Mouse (Mus musculus) CH12.LX (cell line): ENCODE data around the gene Lrrn2. TPM values are rescaled to one million over a fixed set of nuclear protein-coding genes. Genes with fewer than 3 reads are reported as not detected.

Source experiments
- DNase-seq: peaks from one replicate; pipeline ENCODE4 v3.0.0-alpha.2; 2013; ENCODE audit errors: extremely low read depth
- H3K27ac ChIP-seq: 2 replicates; pipeline ENCODE4 v1.5.1; 2012; ENCODE audit warnings: low read depth, mild to moderate bottlenecking, control low read depth, moderate library complexity; ENCODE audit not compliant: insufficient read depth
- H3K27me3 ChIP-seq: replicated peaks from 2 replicates; pipeline ENCODE3; 2012; ENCODE audit warnings: inconsistent platforms
- H3K36me3 ChIP-seq, 2 experiments: replicated peaks in 1 of 2; 2 replicates each; pipeline versions ENCODE3 to v1.6.1; 2012; ENCODE audit warnings: inconsistent platforms in 1 of 2, low read length in 1 of 2, mild to moderate bottlenecking in 1 of 2, mixed read lengths in 1 of 2, moderate library complexity in 1 of 2; ENCODE audit not compliant: control insufficient read depth in 1 of 2, insufficient read depth in 1 of 2
- H3K4me1 ChIP-seq, 2 experiments: 2 replicates each; pipeline ENCODE4 v1.6.1; 2012; ENCODE audit warnings: inconsistent platforms in 1 of 2, moderate library complexity in 1 of 2; ENCODE audit not compliant: insufficient read depth in 2 of 2, control insufficient read depth in 1 of 2
- H3K4me2 ChIP-seq: 2 replicates; pipeline ENCODE4 v1.6.1; 2012; ENCODE audit warnings: low read depth, mild to moderate bottlenecking, control low read depth; ENCODE audit not compliant: poor library complexity, insufficient read depth, severe bottlenecking
- H3K4me3 ChIP-seq, 3 experiments: fragments of 150-350 bp in 1 of 3; sonication (generic) in 1 of 3; replicated peaks in 1 of 3; 2 replicates each; pipeline versions ENCODE3 to v1.5.1; 2011 to 2012; ENCODE audit warnings: low read depth in 2 of 3, low read length in 2 of 3, mild to moderate bottlenecking in 2 of 3, moderate library complexity in 2 of 3, control low read depth in 1 of 3, improper control_type of control experiment in 1 of 3, inconsistent platforms in 1 of 3, mixed read lengths in 1 of 3; ENCODE audit not compliant: poor library complexity in 1 of 3
- H3K79me2 ChIP-seq: replicated peaks from 2 replicates; pipeline ENCODE4 v1.6.1; 2012; ENCODE audit warnings: mild to moderate bottlenecking, moderate library complexity; ENCODE audit not compliant: control insufficient read depth, poor library complexity, insufficient read depth, severe bottlenecking; ENCODE audit errors: extremely low read depth
- H3K9ac ChIP-seq: 2 replicates; pipeline ENCODE4 v1.6.1; 2012; ENCODE audit warnings: low read depth, mild to moderate bottlenecking, control low read depth, moderate library complexity; ENCODE audit not compliant: insufficient read depth
- H3K9me3 ChIP-seq: replicated peaks from 2 replicates; pipeline ENCODE3; 2012; ENCODE audit warnings: low read length, inconsistent platforms, mixed read lengths
- BHLHE40 ChIP-seq: IDR thresholded peaks from 2 replicates; pipeline ENCODE4 v1.6.1; 2011; ENCODE audit warnings: mild to moderate bottlenecking, low read depth, low read length, improper control_type of control experiment
- CHD1 ChIP-seq: IDR thresholded peaks from 2 replicates; pipeline ENCODE4 v1.6.1; 2012; ENCODE audit warnings: low read depth, low read length, improper control_type of control experiment, inconsistent platforms
- CHD2 ChIP-seq: IDR thresholded peaks from 2 replicates; pipeline ENCODE4 v1.6.1; 2011; ENCODE audit warnings: low read length, improper control_type of control experiment
- CTCF ChIP-seq, 2 experiments: IDR thresholded peaks in 1 of 2; conservative IDR thresholded peaks in 1 of 2; 2 replicates each; pipeline ENCODE4 v1.5.1; 2011 to 2012; ENCODE audit warnings: low read depth in 2 of 2, low read length in 2 of 2, improper control_type of control experiment in 1 of 2, inconsistent platforms in 1 of 2, mild to moderate bottlenecking in 1 of 2, moderate library complexity in 1 of 2
- ELF1 ChIP-seq: IDR thresholded peaks from 2 replicates; pipeline ENCODE4 v1.6.1; 2014; ENCODE audit warnings: low read depth, mild to moderate bottlenecking, inconsistent platforms, low read length, improper control_type of control experiment
- EP300 ChIP-seq: IDR thresholded peaks from 2 replicates; pipeline ENCODE4 v1.6.1; 2011; ENCODE audit warnings: low read length, improper control_type of control experiment
- HCFC1 ChIP-seq: IDR thresholded peaks from 2 replicates; pipeline ENCODE4 v1.6.1; 2012; ENCODE audit warnings: low read depth, mild to moderate bottlenecking, inconsistent platforms, low read length, improper control_type of control experiment
- JUND ChIP-seq: conservative IDR thresholded peaks from 2 replicates; pipeline ENCODE4 v1.6.1; 2011; ENCODE audit warnings: low read depth, low read length, improper control_type of control experiment
- KAT2A ChIP-seq: IDR thresholded peaks from 2 replicates; pipeline ENCODE4 v1.6.1; 2012; ENCODE audit warnings: low read length, improper control_type of control experiment, inconsistent platforms; ENCODE audit not compliant: insufficient replicate concordance
- MEF2A ChIP-seq: IDR thresholded peaks from 2 replicates; pipeline ENCODE4 v1.6.1; 2014; ENCODE audit warnings: low read depth, mild to moderate bottlenecking, inconsistent platforms, low read length, improper control_type of control experiment, borderline replicate concordance
- MXI1 ChIP-seq: IDR thresholded peaks from 2 replicates; pipeline ENCODE4 v1.6.1; 2011; ENCODE audit warnings: mild to moderate bottlenecking, low read depth, low read length, improper control_type of control experiment
- MYC ChIP-seq: IDR thresholded peaks from 2 replicates; pipeline ENCODE4 v1.6.1; 2011; ENCODE audit warnings: low read depth, mild to moderate bottlenecking, improper control_type of control experiment, low read length
- NRF1 ChIP-seq: IDR thresholded peaks from 2 replicates; pipeline ENCODE4 v1.6.1; 2014; ENCODE audit warnings: low read depth, mild to moderate bottlenecking, inconsistent platforms, low read length, improper control_type of control experiment, moderate library complexity
- PAX5 ChIP-seq: IDR thresholded peaks from 2 replicates; pipeline ENCODE4 v1.6.1; 2012; ENCODE audit warnings: low read length, inconsistent platforms, mixed read lengths
- POLR2A ChIP-seq: IDR thresholded peaks from 2 replicates; pipeline ENCODE4 v1.6.1; 2011; ENCODE audit warnings: low read depth, mild to moderate bottlenecking, improper control_type of control experiment, low read length
- POLR2AphosphoS2 ChIP-seq: IDR thresholded peaks from 2 replicates; pipeline ENCODE4 v1.6.1; 2011; ENCODE audit warnings: low read depth, low read length, improper control_type of control experiment
- SIN3A ChIP-seq: IDR thresholded peaks from 2 replicates; pipeline ENCODE4 v1.6.1; 2012; ENCODE audit warnings: low read length, improper control_type of control experiment, inconsistent platforms
- TBP ChIP-seq: conservative IDR thresholded peaks from 2 replicates; pipeline ENCODE4 v1.6.1; 2011; ENCODE audit warnings: low read depth, low read length, improper control_type of control experiment
- USF1 ChIP-seq: IDR thresholded peaks from 2 replicates; pipeline ENCODE4 v1.6.1; 2014; ENCODE audit warnings: low read depth, mild to moderate bottlenecking, inconsistent platforms, low read length, improper control_type of control experiment
- ZKSCAN1 ChIP-seq: IDR thresholded peaks from 2 replicates; pipeline ENCODE4 v1.6.1; 2012; ENCODE audit warnings: low read depth, inconsistent platforms, low read length, improper control_type of control experiment, borderline replicate concordance
- ZMIZ1 ChIP-seq: IDR thresholded peaks from 2 replicates; pipeline ENCODE4 v1.6.1; 2012; ENCODE audit warnings: low read depth, mild to moderate bottlenecking, inconsistent platforms, low read length, improper control_type of control experiment
- ZNF384 ChIP-seq: IDR thresholded peaks from 2 replicates; pipeline ENCODE4 v1.6.1; 2012; ENCODE audit warnings: low read depth, low read length, improper control_type of control experiment, inconsistent platforms
- dilution Hi-C: fragments of 300-500 bp; cut with MboI; formaldehyde crosslinking; loops from 2 replicates; pipeline ENCODE4 v1.14.3; 2020; ENCODE audit warnings: low sequenced_read_pairs; ENCODE audit not compliant: extremely low pct_unique_long_range_greater_than_20kb, extremely low pct_ligation_motif_present
- in situ Hi-C: fragments of 300-500 bp; cut with MboI; formaldehyde crosslinking; loops from 3 replicates; pipeline ENCODE4 v1.14.3; 2019; ENCODE audit warnings: low sequenced_read_pairs, low pct_ligation_motif_present, low pct_unique_long_range_greater_than_20kb, mixed read lengths
- polyA plus RNA-seq: library from polyadenylated mRNA; unstranded; fragments of >175 nt; gene quantifications from 2 replicates; pipeline ENCODE4 v1.2.1, GENCODE M21; 2012; ENCODE audit warnings: low read depth; ENCODE audit not compliant: insufficient read length
- total RNA-seq, 2 experiments: library from RNA; depleted of rRNA; stranded (reverse); fragments of 300-350 nt in 1 of 2; fragments of >200 nt in 1 of 2; gene quantifications; 2 replicates each; pipeline ENCODE4 v1.2.3; 2012 to 2014

The Lrrn2 gene
- total and polyA plus RNA-seq, 3 experiments = not detected

DNA sequence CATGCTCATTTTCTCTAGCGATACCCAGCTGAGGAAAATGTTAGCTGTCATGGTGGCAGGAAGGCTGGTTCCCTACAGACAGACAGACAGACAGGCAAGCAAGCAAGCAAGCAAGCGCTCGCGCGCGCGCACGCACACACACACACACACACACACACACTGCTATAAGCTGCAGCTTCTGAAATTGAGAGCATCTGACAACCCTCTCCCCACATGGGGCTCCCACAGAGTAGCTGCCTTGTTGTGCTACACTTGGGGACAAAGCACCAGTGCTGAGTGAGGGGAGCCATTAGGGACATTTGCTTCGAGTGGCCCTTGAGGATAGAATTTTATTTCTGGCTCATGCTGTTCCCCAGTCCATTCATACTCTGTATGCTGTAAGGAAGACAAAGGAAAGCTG, 42.2 kb downstream of the Lrrn2 start:
- in situ Hi-C loops (no loop called here), dilution Hi-C loops (no loop called here)
- H3K4me3 ChIP-seq = no peak overlapping the region
- no peak overlapping the region for H3K9ac ChIP-seq
- no peak for DNase-seq
- TF ChIP-seq SIN3A = no peak
- TF ChIP-seq MYC = no peak
- TF ChIP-seq EP300 = no peak
- TF ChIP-seq POLR2AphosphoS2 = no peak
- no peak for TF ChIP-seq ZMIZ1
- no peak for TF ChIP-seq NRF1
- TF ChIP-seq CHD1 = no peak
- no peak for TF ChIP-seq USF1
- TF ChIP-seq BHLHE40 = no peak
- no peak for TF ChIP-seq HCFC1
- TF ChIP-seq MEF2A = no peak
- TF ChIP-seq CTCF (conservative IDR thresholded peaks at IDR 0.05 in 1 of 2, IDR thresholded peaks at IDR 0.05 in 1 of 2; ENCODE audit: low read depth in 2 of 2, low read length in 2 of 2) = no peak
- no peak for TF ChIP-seq POLR2A
- no peak for TF ChIP-seq CHD2
- no peak for TF ChIP-seq JUND
- no peak for TF ChIP-seq KAT2A
- no peak for TF ChIP-seq MXI1
- H3K9me3 ChIP-seq = peaks cover 2% of the 10 kb centered on the region
- peaks cover 89% of the 10 kb centered on the region for H3K27me3 ChIP-seq
- H3K79me2 ChIP-seq = no peaks in the 10 kb centered on the region
- no peak overlapping the region for H3K27ac ChIP-seq
- H3K4me2 ChIP-seq = no peak overlapping the region
- no peaks in the 10 kb centered on the region for H3K4me1 ChIP-seq
- H3K36me3 ChIP-seq = no peaks in the 10 kb centered on the region

GRCm38 (mm10) chr1:132925270-132925669, 45.2 kb downstream of the Lrrn2 start:
- H3K4me3 ChIP-seq = no peak overlapping the region
- no peak overlapping the region for H3K9ac ChIP-seq
- TF ChIP-seq HCFC1 (no peak), SIN3A (no peak), KAT2A (no peak), CHD2 (no peak), ZKSCAN1 (no peak), MEF2A (no peak), TBP (no peak), ELF1 (no peak), ZNF384 (no peak), EP300 (no peak), PAX5 (no peak), MXI1 (no peak), USF1 (no peak)
- no peak overlapping the region for H3K27ac ChIP-seq
- no peaks in the 10 kb centered on the region for H3K36me3 ChIP-seq
- H3K9me3 ChIP-seq = peaks cover 2% of the 10 kb centered on the region
- dilution Hi-C loops = no loop called here
- no peak for DNase-seq
- no peaks in the 10 kb centered on the region for H3K4me1 ChIP-seq
- H3K79me2 ChIP-seq = no peaks in the 10 kb centered on the region
- H3K27me3 ChIP-seq = peaks cover 88% of the 10 kb centered on the region
- H3K4me2 ChIP-seq = no peak overlapping the region
- in situ Hi-C loops = no loop called here
